Mouse (Mus musculus) B cell, adult 2 months (primary cell): ENCODE results near the gene Dnm3.

Experiments used
- DNase-seq, 2 experiments: peaks; one replicate each; pipeline ENCODE4 v3.0.0; 2022

Dnm3 gene

DNA sequence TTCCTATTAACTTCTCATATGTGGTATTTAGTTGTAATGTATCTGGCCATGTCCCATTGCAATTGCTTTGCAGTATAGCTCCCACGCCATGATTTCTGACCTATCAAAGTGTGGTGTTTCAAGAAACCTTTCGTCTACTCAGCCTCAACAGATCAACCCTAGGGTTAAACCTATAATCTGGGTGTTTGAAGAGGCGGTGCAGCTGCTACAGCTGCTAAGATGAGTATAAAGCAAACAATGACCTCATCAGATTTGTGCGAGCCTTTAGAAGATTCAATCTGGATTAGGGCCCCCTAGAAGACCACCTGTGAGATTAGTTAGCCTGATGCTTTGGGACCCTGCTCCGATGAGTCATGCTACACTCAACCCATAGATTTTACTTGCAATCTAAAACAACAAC is 321.0 kb downstream of the Dnm3 start:
- DNase-seq = no peak

DNA sequence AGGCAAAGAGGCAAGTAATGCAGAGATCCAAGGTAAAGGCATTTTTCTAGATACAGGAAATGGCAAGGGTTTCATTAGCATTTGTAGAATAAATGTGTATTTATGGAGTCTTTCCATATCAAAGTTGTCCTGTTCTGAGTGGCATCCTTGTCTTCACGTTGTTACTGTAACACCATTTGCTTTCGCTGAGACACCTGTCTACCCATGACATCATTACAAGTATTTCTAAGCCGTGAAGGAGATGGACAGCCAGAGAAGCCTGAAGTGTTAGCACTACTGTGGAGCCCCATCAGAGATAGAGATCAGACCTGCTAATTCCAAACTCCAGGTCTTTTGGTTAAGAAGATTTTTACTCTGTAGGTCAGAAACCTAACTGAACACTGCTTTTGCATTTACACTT is 322.3 kb downstream of the Dnm3 start:
- DNase-seq = no peak

DNA sequence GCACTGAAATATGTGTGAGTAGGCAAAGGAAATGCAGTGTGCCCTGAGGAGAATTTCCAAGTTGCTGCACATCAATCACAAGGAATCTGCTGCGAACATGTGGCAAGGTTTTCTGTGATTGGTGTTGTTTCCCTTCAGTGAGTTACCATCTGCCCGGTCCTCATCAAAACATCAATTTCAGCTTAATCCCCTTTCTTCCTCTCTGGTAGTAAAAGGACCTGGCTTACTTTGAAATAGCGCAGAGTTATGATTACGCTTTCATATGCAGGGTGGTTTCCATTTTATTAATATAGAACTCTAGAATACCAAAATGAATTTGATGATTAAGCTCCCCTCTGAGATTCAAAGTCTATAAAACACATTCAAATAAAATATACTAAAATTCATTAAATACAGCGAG is 324.7 kb downstream of the Dnm3 start:
- DNase-seq = no peak

DNA sequence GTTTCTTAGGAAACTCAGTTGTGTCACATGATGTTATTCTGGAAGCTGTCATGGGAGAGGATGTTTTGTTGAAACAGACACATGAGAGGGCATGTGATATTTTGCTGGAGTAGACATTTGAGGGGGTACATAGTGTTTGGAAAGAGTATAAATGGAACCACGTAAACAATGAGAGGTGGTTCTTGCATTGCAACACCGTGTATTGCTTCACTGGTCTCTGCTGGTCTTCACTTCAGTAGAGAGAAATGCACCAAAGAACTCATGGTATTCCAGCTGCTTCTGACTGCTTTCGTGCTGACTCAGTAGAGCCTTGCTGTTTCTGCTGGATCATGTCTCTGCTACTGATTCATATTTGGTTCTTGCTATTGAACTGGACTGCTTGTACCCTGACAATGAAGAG is 328.1 kb downstream of the Dnm3 start:
- DNase-seq = no peak

DNA sequence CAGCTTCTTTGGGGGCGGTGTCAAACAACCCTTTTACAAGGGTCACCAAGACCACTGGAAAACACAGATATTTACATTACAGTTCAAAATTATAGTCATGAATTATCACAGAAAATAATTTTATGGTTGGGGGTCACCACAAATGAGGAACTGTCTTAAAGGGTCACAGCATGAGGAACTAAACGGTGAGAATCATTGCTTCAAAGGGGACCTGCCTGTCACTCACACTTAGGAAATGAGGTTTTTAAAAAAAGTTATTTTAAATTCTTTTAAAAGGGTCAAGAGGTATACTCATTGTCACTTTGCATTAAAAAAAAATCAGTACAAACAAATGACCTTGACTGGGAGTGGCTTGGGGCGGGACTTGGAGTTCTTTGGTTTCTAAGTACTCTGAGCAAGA is 330.3 kb downstream of the Dnm3 start:
- peak in 1 of 2 experiments; percentile 8 for DNase-seq

DNA sequence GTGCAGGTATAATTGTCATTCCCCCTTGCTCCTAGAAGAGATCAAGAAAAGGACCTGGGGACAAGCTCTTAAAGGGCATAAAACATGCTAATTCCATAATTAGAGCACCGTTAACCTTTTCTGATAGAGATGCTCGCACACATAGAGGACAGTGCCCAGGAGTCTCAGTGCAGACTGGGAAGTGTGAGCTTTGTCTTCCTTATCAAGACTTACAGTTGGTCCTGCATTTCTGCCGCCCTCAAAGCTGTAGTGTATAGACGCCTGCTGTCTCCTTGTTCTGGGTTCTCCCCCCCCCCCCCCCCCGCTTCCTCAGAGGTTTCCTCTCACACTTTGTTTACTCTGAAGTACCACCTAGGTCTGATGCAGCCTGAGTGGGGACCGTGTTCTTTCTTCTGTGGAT is 332.1 kb downstream of the Dnm3 start:
- DNase-seq = no peak

DNA sequence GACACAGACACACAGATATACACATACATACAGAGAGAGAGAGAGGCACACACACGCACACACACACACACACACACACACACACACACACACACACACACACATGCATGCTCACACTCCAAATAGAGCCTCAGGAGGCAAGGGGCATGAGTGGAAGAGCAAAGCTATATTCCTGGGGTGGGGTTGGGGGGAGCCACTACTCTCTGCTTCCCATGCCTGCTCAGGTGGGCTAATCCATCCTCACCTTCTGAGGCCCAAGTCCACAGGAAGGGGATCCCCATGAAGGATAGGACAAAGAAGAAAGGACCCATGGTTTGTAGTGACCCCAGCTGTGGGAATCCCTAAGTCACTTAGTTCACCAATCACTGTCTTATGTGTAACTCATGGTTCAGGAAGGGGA is 332.8 kb downstream of the Dnm3 start:
- no peak for DNase-seq

DNA sequence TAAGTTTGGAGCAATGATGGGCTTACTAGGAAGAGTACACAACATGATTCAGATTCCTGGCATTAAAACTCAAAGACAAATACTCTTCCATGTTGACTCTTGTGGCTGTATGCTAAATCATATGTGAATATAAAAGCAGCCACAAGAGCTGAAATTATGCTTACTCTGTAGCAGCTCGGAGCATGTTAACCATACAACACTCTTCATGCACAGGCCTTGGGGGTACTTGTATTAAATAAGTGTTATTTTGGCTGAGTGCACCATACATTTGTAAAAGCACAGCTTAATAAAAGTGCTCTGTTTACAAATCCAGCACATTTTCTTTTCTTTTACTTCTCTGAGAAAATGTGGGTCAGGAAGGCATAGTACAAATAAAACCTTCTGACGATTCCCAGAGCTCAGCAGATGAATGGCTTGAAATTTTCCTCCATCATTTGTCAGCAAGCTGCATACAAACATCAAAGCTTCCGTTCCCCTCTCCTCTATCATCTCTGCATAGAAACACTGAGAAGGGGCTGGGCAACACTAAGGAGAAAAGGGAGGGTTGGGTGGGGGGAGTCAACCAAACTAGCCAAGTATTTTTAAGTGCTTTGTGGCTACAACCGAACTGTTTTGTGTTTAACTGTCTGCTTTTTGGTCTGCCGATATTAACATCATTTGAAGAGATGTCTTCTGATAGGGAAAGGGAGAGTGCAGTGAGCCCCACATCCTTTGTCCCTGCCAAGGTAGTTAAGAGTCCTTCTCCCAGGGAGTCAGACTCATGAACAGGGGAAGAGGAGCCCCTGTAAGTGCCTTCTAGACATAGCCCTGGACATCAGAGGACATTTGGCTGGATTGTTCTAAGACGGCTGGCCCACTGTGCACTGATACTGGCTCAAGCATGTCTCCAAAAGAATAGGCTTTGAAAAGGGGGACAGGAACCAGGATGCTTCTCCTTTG is 333.6 kb downstream of the Dnm3 start:
- no peak for DNase-seq

DNA sequence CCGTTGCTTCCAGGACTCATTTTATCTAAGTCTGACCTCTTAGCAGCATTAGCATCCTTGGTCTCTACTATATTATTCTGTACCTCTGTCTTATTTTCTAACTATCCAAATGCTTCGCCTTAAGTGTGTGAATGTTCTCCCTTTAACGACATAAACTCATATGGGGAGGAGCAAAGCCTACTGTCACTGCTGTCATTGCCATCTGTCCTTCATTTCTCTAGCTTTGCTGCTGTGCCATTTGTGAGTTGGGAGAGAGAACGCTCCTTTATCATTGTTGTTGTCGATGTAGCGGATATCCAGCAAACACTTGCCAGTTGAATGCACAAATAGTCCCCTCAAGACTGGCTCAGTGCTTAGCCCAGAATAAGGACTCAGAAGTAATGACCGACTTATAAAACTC is 335.5 kb downstream of the Dnm3 start:
- DNase-seq = no peak

DNA sequence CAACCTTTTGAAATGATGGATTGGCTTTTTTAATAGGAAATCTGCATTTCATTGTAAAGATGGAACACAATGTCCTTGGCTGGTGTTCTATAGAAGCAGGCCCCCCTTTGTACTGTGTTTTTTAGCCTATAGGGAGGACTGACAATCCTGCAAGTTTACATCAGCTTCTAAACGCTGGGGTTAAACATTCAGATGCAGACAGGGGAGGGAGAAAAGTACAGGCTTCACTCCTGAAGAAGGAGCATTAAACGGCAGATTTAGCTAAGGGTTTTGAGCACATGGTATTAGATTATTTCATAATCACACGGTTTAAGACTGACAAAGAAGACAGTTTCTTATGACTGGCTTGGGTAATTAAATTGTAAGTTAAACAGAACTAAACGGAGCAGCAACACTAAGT is 341.5 kb downstream of the Dnm3 start:
- DNase-seq = no peak

DNA sequence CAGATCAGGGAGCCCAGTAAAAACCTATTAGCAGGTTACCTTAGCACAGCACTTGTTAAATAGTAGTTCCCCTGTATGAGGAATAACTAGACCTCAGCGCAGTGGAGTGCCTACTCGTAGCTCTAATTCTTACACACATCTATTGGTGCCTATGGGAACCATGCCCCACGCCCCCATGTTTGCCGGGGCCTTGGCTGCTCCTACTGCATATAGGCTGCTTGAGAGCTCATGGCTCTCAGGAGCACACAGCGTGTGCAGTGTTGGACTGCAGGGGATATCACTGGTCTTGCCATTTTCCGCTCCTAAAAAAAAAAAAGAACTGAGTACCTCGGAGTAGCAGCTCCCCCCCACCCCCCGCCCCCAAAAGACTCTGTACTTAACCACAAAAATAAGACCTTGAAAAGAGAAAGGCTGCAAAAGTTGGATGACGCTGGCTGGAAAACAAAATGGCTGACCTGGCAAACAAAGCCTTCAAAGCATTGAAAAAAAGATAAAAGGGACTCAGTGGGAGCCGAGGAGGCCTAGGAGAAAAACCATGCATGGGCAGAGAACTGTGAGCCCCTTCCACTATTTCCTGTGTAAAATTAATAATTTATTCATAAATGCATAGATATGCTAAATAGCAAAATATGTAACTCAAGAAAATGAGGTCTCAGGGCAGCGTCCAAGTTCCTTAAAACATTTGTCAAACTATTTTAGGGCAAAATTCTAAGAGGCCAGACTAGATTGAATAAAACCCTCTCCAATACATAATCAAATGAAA is 342.2 kb downstream of the Dnm3 start:
- DNase-seq = no peak

DNA sequence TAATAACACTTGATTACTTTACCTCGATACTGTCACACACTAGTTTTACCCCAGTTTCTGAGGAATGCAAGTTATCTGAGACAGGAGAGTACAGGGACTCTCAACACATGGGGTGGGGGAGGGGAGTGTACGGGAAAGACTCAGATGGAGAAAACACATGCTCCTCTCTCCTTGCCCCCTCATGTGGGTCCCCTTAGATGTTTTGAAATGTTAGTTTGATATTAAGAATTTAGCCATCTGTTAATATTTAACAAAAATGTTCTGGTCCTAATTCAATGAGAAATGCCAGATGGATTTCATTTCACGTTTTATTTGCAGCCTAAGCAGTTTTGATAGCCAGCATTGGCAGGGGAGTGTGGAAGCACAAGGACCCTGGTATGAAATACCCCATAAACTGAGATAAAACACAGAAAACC is 343.2 kb downstream of the Dnm3 start:
- DNase-seq = no peak

DNA sequence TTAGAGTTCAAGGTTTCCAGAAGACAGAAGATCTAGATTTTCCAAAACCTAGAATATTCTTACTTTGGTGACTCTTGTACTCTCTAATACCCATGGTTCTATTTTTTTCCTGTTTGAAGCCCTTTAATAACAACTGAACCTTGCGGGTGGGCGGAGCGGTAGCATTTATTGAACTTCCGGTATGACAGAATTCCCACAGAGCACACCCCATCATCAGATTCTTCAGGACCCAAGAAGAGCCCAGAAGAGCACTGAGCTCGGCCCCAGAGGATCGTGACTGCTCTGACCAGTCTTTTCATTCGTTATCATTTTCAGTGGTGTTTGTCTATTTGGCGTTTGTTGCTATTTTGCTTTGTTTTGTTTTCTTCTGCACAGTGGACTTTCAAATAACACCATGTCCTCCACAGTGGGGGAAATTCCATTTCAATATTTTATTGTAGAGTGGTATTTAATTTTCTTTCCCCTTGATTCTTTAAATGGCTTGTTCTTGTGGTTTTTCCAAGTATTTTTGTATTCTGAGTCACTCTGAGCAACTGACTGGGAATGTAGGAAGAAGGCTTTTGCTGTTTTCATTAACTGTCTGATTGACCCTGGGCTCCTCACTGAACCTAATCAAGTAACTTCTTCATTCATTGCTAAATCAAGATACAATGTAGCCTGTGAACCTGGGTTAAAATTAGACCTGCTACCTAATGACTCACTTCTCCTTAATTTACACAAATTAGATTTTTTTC is 344.8 kb downstream of the Dnm3 start:
- no peak for DNase-seq

DNA sequence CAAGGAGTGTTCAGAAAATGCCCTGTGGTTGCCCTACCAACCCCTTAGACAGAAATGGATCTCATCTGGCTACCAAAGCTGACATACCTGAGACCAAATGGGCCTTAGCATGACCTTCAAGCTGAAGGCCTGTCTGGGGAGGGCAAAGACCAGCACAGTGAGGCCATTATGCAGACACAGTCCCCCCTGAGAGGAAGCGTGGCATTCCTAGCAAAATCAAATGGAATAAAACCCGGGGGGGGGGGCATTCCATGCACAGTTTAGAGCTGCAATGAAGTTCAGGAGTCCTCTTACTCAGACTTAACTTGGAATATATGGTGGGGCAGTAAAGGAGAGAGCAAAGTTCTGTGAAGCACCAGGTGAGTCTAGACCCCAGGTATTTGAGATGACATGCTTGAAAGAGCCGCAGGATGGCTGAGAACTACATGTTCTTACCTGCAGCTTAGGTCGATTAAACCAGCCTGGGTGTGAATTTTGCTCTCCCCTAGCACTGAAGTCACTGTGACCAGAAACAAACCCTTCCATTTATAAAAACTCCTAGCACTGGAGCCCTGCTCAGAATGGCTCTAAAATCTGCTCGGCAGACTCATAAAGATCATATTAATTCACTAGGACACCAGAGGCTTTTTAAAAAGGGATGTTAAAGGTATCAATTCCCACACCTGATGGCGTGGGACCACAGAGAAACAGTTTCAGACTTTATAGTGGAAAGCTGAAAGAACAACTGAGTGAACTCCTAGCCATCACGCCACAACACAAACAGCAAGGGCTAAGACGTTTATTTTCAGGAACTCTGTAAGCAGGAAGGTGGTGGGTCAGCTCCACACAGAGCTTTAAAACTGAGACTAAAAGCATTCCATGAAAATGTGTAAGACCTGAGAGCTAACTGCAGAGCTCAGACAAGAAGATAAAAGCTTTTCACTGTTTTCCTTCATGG is 350.7 kb downstream of the Dnm3 start:
- no peak for DNase-seq

DNA sequence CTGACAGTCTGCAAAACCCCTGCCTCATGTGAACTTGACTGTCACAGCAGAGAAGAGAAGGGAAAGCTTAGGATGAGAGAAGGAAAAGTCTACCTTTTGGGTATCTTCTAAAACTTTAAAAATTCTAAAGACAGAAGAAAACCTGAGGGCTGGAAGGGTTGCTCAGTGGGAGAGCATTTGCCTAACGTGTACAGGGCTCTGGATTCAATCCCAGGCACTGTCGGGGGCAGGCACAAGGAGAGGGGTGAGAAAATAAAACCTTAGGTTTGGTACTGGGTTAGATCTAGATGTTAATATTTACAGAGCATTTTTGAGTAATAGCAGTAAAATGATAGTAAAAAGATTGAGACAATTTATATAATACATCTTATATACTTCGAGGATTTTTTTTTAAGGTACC is 353.4 kb downstream of the Dnm3 start:
- no peak for DNase-seq

DNA sequence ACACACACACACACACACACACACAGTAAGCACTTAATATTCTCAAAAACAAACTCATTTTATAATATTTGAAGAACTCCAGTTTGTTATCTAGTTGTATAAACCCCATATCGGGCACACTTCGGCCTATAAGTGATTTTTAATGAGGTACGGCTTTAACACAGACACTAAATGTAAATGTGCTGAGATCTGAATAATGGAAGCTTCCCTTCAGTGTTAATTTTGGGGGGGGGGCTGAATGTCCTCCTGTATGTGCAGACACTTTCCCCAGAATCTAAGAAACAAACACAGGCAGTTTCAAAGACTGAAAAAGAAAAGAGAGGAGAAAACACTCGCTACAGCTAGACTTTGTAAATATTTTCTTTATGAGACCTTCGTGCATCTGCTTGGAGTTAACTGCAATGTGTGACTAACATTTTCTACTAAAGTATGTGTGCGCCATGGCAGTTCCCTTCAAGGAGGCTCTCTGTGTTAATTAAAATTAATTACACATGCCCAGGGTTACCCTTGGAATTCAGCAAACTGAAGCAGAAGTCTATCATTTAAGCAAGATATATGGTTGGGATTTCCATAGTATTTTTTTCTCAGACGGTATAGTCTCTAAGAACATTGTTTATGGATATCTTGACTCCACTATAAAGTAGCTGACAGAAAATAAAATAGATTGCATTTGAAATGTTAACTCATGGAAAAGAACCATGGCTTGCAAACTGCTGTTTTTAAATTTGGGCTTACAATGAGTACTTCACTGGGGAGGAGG is 356.2 kb downstream of the Dnm3 start:
- no peak for DNase-seq

DNA sequence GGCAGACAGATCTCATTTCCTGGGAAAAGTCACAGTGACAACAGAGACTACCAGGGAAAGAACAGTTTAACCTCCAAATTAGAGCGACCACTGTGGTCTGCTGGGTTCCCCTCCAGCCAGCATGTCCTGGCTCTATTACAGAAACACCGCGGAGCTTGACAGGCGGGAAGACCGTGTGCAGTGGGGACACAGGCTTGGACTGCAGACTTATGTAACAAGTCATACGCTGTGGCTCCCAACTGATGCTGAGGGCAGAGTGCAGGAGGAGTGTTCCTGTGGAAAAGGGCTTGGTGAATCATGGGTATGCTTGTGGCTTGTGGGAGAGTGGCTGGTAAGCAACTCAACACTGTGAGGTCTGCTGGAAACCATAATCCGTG is 368.4 kb downstream of the Dnm3 start:
- no peak for DNase-seq

DNA sequence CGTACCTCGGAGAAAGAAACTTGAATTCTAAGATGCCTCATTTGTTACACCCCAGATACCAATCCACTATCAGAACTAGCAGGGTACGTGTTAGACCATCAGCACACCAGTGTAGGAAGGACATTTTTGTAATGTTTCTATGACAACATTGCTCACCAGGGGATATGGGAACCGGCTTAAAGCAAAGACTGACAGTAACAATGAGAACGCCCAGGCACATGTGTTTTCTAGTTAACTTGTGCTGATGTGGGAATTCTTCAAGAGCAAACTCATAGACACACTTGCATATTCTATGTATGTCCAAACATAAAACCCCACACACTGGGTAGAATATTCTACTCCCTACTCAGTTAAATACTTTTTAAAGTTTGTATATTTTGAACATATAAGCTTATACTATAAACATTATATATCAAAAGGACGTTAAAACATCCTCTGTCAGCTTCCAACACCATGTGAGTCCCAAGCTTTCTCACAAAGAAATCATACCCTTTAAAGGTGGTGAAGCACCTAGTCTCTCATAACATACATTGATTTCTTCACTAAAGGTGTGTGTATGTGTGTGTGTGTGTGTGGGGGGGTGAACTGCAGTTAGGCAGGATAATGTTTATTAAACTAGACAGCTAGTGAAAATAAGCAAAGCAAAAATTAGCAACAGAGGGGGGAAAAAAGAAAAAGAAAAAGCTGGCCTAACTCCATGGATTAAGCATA is 369.0 kb downstream of the Dnm3 start:
- no peak for DNase-seq

DNA sequence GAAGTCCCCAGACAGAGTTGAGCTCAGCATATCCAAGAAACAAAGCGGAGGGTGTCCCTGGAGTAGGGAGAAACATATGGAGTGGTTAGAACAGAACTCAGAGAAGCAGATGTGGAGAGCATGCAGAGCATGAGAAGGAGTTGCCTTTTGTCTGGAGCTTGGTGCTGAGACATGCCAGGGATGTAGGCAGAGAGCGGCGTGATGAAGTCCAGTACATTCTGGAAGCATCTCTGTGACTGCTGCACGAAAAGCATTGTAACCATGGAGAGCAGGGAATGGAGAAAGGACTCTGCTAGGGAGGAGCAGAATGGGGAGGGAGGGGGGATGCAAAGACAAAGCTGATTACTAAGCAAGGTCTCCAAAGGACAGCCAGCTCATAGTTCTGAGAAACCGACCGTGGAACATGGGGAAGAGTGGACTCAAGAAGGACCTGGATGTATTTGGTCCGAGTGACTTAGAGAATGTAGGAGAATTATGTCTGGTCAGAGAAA is 369.6 kb downstream of the Dnm3 start:
- DNase-seq = no peak

DNA sequence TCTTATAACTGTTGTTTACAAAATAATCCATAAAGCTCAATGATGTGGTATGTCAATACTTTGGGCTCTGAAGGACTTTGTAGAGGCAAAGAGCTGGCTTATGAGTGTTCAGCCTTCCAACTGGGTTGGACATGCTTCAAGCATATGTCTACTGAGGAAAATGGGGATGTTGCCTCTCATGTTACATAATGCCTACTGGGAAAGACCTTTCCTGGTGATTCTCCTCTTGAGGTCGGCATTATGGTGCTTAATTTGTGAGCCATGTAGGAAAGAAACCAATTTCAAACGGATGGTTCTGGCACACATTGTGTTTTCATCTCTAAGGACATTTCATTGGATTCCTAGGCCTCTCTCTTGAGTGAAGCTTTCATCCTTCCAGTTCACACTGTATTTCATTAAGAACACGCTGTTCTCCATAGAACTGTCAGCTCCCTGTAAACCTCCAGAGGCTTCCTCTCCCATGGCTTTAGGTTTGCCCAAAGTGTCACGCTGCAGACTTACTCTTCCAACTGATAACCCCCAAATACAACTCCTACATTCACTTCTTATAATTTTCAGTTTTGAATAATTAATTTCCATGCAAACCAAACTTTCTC is 370.7 kb downstream of the Dnm3 start:
- DNase-seq = no peak
